Mouse (Mus musculus) brown adipose tissue, adult 24 weeks (tissue): Measurements from ENCODE around the gene Nipal1. TPM values are rescaled to one million over a fixed set of nuclear protein-coding genes. Genes with fewer than 3 reads are reported as not detected.

Experiments used
- H3K27ac ChIP-seq: fragments of 200-500 bp; replicated peaks from 2 replicates; pipeline ENCODE4 v1.5.1; 2012; ENCODE audit warnings: low read depth, mild to moderate bottlenecking, low read length
- H3K4me1 ChIP-seq: fragments of 200-500 bp; 2 replicates; pipeline ENCODE4 v1.6.1; 2012; ENCODE audit warnings: low read length, mixed read lengths; ENCODE audit not compliant: control insufficient read depth, insufficient read depth, insufficient read length
- H3K4me3 ChIP-seq: fragments of 200-500 bp; 2 replicates; pipeline ENCODE4 v1.5.1; 2012; ENCODE audit warnings: low read depth, mild to moderate bottlenecking, low read length, moderate library complexity; ENCODE audit not compliant: insufficient read depth
- polyA plus RNA-seq: library from polyadenylated mRNA; stranded (reverse); fragments of >200 nt; gene quantifications from 2 replicates; pipeline ENCODE4 v1.2.4, GENCODE M21; 2012; ENCODE audit not compliant: missing spikeins, insufficient read depth, insufficient read length

Nipal1 gene
- polyA plus RNA-seq: not detected in 2 replicates

DNA sequence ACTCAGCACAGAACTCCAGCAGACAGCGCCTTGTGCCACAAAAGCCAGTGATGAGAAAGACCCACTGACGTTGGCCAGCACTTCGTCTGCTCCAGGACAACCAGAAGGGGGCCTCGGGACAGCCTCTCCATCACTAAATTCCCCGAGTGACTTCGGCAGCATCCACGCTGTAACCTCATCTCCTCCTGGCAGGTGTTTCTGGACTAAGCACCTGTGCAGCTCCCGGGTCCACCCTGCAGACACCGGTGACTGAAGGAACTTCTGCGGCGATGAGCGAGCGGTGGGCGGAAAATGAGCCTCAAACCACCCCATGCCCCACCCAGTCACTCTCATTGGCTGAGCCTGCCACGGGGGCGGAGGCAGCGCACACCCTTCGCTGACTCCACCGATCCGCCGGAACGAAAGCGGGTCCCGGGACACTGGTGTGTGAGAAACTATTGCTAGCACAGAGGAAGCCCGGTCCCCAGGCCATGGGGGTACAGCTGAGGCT lies at the start of gene Nipal1:
Gene Nipal1 (plus strand): TSS at position 378 of the 490 bp plus-strand sequence.
- Histone ChIP-seq H3K4me1 (peaks cover 8% of the 10 kb centered on the region), H3K27ac (no peak within 1 kb of the TSS), H3K4me3 (peak within 1 kb of the TSS; percentile 52)

DNA sequence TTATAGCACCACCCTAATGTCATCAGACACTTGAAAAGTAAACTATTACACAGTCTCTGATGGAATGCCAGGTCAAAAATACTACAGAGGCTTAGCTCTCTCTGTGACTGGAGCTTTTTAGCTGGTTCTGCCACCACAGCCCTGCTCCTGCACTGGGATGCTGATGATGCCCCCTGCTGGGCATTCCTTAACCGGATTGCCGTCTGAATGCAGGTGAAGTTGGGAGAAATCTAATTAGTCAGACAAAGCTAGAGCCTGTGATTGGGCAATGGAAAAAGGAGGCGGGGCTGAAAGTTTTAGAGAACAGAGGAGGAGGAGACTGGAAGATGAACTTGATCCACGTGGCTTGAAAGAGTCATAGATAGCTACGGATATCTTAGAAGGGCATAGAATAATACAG lies 46.6 kb upstream of the Nipal1 start:
- H3K4me1 ChIP-seq: no peaks in the 10 kb centered on the region
- no peak overlapping the region for H3K27ac ChIP-seq
- no peak overlapping the region for H3K4me3 ChIP-seq

DNA sequence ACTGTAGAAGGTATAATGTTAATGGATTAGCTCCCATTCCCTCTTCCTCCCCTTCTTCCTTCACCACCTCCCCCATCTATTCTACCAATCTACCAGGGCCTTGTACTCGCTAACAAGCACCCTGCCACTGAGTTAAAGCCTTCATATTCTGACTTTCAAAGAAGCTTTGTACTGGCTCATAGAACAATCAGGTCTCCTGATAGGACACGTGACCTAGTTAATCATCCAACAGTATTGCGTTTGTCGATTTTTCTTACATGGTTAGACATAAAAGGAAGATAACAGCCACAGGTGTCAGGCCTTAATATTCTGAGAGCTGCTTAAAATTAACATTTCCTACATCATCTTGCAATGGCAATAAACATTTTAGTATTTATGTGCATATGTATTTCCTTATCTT lies 44.5 kb upstream of the Nipal1 start:
- Histone ChIP-seq H3K4me3 (no peak overlapping the region), H3K4me1 (no peaks in the 10 kb centered on the region), H3K27ac (no peak overlapping the region)

DNA sequence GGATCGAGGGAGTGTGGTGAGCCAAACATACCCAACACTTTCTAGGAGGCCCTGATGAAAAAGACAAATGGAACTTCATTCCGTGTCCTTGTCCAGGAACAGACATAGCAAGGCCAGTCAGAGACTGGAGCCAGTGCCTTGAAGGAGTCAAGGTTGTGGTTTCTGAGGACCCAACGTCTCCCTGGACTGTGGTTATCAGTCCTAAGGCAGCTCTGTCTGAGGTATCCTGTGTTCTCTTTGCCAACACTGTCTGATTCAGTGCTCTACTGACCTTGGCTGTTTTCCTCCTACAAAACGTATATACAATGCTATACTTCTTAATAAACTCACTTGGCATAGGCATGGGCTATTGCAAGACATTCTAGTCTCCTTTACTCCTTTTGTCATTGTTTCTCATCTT lies 30.2 kb upstream of the Nipal1 start:
- Histone ChIP-seq H3K4me3 (no peak overlapping the region), H3K27ac (no peak overlapping the region), H3K4me1 (no peaks in the 10 kb centered on the region)

DNA sequence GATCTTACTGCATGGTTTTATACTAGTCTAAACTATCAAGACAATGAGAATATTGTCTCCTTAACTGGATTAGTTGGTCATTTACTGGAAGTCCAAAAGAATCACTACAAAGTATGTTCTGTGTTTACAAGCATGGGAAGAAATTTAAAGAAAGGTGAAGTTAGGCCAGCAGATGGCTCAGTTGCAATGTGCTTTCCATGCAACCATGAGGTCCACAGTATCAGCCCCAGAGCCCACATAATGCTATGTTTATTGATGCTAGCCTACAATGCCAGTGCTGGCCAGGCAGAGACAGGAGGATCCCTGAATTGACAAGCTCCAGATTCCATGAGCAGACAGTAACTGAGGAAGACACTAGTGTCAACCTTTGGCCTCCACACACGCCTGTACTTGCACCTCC lies 26.6 kb upstream of the Nipal1 start:
- no peak overlapping the region for H3K27ac ChIP-seq

DNA sequence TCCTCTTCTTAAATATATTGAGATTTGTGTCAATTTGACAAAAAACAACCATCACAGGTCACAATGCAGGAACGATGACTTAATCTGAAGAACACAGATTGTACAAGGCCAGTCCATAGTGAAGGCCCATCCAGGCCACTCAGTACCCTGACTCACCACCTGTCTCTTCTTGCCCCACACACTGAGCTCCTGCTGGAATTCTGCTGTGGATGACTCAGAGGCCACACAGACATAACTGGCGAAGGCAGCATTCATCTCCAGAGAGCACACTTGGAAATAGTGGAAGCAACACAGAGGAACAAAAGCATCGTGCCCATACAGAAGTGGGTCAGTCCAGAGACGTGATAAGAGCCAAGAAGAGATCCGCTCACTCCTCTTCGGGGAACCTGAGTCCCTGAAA lies 17.6 kb upstream of the Nipal1 start:
- H3K4me3 ChIP-seq: no peak overlapping the region
- no peaks in the 10 kb centered on the region for H3K4me1 ChIP-seq
- H3K27ac ChIP-seq: no peak overlapping the region

More for the DNA sequence above, 26.6 kb upstream of the Nipal1 start:
- Histone ChIP-seq H3K4me3 (no peak overlapping the region), H3K4me1 (no peaks in the 10 kb centered on the region)

DNA sequence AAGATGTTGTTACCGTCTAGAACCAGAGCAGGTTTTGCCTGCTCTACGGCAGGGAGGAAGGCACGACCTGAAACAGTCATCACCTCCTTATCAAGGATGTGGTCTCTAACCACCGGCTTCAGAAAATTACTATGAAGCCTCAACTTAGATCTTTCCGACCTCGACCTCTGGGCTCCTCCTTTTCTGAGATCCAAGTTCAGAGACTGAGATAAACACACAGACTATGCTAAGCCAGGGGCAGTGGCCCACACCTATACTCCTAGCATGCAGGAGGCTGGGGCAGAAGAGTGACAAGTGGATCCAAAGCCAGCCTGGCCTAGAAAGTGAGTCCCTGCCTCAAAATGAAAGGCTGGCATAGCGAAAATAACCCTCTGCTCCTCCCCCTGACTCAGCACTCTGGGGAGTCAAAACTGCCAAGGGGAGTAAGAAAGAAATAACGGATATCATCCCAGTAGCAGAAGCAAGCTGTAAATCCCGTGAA lies 12.8 kb upstream of the Nipal1 start:
- H3K27ac ChIP-seq: no peak overlapping the region
- H3K4me3 ChIP-seq: no peak overlapping the region
- no peaks in the 10 kb centered on the region for H3K4me1 ChIP-seq

DNA sequence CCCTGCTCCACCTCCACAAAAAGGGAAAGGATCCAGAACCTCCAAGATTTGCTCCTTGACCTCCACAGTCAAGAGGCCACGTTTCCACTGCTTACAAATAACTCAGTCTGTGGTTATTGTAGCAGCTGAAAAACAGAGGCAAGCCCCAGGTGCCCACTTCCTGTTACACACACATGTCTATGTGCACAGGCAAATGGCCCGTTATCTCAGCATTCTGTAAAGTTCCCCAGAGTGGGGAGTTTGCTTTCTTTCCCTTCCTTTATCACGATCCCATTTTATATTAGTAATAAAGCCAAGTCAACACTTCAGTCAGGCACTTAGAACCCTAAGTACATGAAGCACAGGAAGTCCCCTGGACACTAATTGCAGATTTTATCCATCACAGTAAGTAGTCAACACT lies 11.5 kb upstream of the Nipal1 start:
- Histone ChIP-seq H3K27ac (no peak overlapping the region), H3K4me1 (no peaks in the 10 kb centered on the region)

DNA sequence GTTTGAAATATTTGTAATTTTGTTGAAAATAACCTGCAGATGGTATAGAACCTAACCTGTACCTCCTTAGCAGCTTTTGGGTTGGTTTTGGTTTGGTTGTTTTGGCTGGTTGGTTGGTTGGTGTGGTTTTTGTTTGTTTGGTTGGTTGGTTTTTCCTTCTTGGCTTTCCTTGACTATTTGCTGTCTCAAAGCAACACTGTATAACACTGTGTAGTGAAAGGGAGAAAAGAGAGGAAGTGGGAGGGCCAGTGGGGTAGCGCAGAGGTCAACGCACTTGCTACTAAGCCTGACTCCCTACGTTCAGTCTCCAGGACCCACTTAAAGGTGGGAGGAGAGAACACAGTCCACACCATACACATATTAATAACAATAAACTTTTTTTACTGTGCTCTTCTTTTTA lies 11.0 kb upstream of the Nipal1 start:
- no peaks in the 10 kb centered on the region for H3K4me1 ChIP-seq
- H3K27ac ChIP-seq: no peak overlapping the region
- H3K4me3 ChIP-seq: no peak overlapping the region

More for the DNA sequence above, 11.5 kb upstream of the Nipal1 start:
- no peak overlapping the region for H3K4me3 ChIP-seq

DNA sequence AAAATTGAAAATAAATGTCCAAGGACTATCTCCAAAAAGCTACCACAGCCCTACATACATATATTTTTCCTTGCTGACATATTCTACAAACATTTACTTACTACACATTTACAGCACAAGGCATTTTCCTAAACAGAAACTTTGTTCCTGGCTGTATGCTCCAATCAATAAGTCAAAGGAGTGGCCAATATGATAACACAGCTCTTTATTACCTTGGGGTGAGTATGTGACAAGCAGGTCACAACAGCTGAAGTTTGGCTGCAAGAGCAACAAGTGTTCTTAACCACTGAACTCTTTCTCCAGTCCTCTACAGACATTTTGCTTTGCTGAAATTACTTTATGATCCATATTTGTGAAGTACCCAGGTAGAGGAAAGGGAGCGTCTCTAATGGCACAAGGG lies 7.5 kb upstream of the Nipal1 start:
- H3K4me1 ChIP-seq: no peaks in the 10 kb centered on the region
- H3K27ac ChIP-seq: no peak overlapping the region
- H3K4me3 ChIP-seq: no peak overlapping the region

DNA sequence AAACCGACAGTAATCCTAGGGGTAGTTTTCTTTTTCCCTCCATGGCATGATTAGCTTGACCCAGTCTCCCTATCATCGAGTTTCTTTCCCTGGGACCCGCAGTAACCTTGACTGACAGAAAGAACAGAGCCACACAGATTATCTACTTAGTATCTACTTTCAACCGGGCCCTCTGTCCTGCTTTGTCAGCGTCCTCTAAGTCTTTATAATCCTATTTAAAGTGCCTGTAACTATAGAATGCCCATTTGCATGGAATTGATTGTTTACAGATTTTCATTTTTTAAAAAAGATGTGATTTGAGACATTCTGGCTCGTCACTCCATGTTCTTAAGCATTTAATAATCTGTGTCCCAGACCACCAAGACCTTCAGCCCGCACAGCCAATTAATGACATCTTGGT lies 3.9 kb upstream of the Nipal1 start:
- Histone ChIP-seq H3K27ac (no peak overlapping the region), H3K4me3 (no peak overlapping the region), H3K4me1 (peaks cover 8% of the 10 kb centered on the region)

DNA sequence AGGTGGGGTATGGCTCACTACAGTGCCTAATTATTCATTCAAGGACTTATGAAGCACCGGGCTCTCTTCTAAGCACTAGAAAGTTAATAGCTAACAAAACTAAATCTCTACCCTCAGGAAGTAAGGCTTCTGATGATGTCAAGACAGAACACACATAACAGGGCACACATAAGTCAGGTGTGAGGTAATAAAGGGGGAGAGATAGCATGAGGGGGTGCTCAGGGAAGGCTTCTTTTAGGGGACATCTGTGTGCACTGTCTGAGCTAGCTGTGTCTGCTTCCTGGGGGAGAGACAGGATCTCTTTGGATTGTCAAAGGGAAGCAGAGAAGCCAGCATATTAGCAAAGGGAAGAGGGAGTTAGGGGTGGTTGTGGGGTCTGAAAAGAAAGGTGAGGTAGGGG lies 3.4 kb upstream of the Nipal1 start, which contains the start of gene Cnga1:
Gene Cnga1 (minus strand): TSS at position 101 of the 400 bp plus-strand sequence.
- H3K4me3 ChIP-seq: no peak within 1 kb of the TSS
- no peak within 1 kb of the TSS for H3K27ac ChIP-seq
- H3K4me1 ChIP-seq: peaks cover 8% of the 10 kb centered on the region

DNA sequence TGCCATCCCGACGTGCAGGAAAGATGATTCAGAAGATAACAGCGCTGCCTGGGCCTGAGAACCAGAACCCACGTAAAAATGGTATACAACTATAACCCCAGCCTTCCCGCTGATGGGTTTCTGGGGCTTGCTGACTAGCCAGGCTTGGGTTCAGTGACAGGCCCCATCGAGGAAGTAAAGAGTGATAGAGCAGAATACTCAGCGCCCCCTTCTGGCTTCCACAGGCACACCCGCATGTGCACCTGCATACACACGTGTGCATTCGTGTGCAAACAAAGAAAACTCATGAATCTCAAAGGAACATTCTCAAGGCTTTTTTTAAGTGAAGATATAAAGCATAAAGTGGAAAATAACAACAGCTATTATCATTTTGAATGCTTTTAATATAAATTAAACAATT lies 1.5 kb upstream of the Nipal1 start:
- Histone ChIP-seq H3K4me3 (no peak overlapping the region), H3K27ac (no peak overlapping the region), H3K4me1 (peaks cover 8% of the 10 kb centered on the region)

DNA sequence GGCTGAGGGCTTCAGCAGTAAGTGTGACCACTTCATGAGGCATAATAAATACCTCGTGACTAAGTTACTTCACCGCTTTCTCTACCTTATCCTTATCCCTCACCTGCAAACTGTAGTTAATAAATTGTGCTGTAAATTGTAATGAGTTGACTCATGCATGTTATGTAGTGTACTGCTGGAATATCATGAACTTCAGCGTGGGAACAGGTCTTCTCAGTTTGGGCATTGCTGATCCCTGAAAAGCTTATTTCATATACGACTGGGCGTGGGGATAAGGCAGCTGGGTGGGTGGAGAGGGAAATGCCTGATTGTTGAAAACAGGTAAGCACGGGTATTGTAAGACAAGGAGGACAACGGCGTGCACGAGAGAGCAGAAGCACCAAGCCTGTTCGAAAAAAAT lies 599 bp upstream of the Nipal1 start:
- peaks cover 8% of the 10 kb centered on the region for H3K4me1 ChIP-seq
- no peak overlapping the region; the same call in 1 of the 2 replicates for H3K4me3 ChIP-seq
- no peak overlapping the region for H3K27ac ChIP-seq

DNA sequence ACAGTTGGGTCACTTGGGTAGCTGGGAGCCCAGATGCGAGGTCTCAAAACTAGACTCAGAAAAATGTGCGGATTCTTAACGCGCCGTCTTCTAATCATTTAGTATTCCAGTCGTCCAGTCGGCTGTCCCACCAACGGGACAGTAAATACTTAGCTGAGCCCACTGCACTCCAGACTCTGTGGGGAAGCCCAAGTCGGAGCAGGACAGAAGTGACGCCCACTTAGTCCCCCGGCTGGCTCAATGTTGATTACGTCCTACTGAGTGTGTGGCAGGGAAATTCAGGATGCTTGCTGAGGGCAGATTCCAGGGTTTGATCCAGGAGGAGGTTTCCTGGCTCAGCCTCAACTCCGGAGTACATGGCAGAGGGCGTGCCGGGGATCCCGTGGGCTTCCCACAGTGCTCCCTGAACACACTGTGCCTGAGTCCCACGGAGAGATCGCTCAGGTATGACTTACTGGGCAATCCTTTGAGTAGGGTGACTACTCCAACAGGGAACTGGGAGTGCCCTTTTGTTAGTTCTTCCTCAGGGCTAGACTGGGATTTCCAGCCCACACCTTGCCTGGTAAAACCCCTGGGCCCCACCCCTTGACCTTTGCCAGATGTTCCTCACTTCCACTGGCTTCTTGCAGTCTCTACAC lies 482 bp downstream of the Nipal1 start:
- Histone ChIP-seq H3K4me1 (peaks cover 8% of the 10 kb centered on the region), H3K4me3 (peak overlapping the region; percentile 52)

More for the DNA sequence above, 482 bp downstream of the Nipal1 start:
- no peak overlapping the region for H3K27ac ChIP-seq
